Mouse (Mus musculus) mature B cell (primary cell): ENCODE measurements around the gene Rassf4.

Experiments
- in situ Hi-C: fragments of 300-500 bp; cut with MboI; formaldehyde crosslinking; loops from 2 replicates; pipeline ENCODE4 v1.14.3; 2019

The Rassf4 gene

GRCm38 (mm10) chr6:116671768-116672167, 2.0 kb downstream of the Rassf4 start:
- in situ Hi-C loops = no loop called here

- in situ Hi-C loops = no loop called here
Measured at GRCm38 (mm10) chr6:116671031-116671430, 2.7 kb downstream of the Rassf4 start.

GRCm38 (mm10) chr6:116670144-116670543, 3.6 kb downstream of the Rassf4 start:
- in situ Hi-C loops = no loop called here

- in situ Hi-C loops = no loop called here
Measured at GRCm38 (mm10) chr6:116668682-116669470, 4.9 kb downstream of the Rassf4 start.

GRCm38 (mm10) chr6:116667382-116667781, 6.4 kb downstream of the Rassf4 start:
- in situ Hi-C loops = no loop called here

- in situ Hi-C loops = no loop called here
Measured at GRCm38 (mm10) chr6:116666892-116667291, 6.9 kb downstream of the Rassf4 start.

- in situ Hi-C loops = no loop called here
Measured at GRCm38 (mm10) chr6:116666085-116666750, 7.5 kb downstream of the Rassf4 start.

- in situ Hi-C loops = no loop called here
Measured at GRCm38 (mm10) chr6:116664830-116665229, 8.9 kb downstream of the Rassf4 start.

GRCm38 (mm10) chr6:116664031-116664430, 9.7 kb downstream of the Rassf4 start:
- in situ Hi-C loops = no loop called here

GRCm38 (mm10) chr6:116663364-116663763, 10.4 kb downstream of the Rassf4 start:
- in situ Hi-C loops = no loop called here

- in situ Hi-C loops = no loop called here
Measured at GRCm38 (mm10) chr6:116653684-116654454, 19.9 kb downstream of the Rassf4 start.

GRCm38 (mm10) chr6:116653191-116653590, 20.6 kb downstream of the Rassf4 start:
- in situ Hi-C loops = no loop called here

- in situ Hi-C loops = no loop called here
Measured at GRCm38 (mm10) chr6:116651437-116652118, 22.2 kb downstream of the Rassf4 start.

GRCm38 (mm10) chr6:116650406-116650805, 23.3 kb downstream of the Rassf4 start, which contains the start of gene Depp1:
Depp1 (plus strand) TSS chr6:116650609.
- in situ Hi-C loops = no loop called here

- in situ Hi-C loops = no loop called here
Measured at GRCm38 (mm10) chr6:116649811-116650210, 23.9 kb downstream of the Rassf4 start.

- in situ Hi-C loops = no loop called here
Measured at GRCm38 (mm10) chr6:116647763-116648162, 26.0 kb downstream of the Rassf4 start.

GRCm38 (mm10) chr6:116644335-116644734, 29.4 kb downstream of the Rassf4 start:
- in situ Hi-C loops = no loop called here

- in situ Hi-C loops = no loop called here
Measured at GRCm38 (mm10) chr6:116643881-116644280, 29.9 kb downstream of the Rassf4 start.

- in situ Hi-C loops = no loop called here
Measured at GRCm38 (mm10) chr6:116642942-116643341, 30.8 kb downstream of the Rassf4 start.

- in situ Hi-C loops = no loop called here
Measured at GRCm38 (mm10) chr6:116639663-116640062, 34.1 kb downstream of the Rassf4 start.

- in situ Hi-C loops = no loop called here
Measured at GRCm38 (mm10) chr6:116638871-116639270, 34.9 kb downstream of the Rassf4 start.

- in situ Hi-C loops = no loop called here
Measured at GRCm38 (mm10) chr6:116637496-116637895, 36.3 kb downstream of the Rassf4 start.
